Mouse (Mus musculus): ENCODE results near the gene Olfr789.

Gene Olfr789

DNA sequence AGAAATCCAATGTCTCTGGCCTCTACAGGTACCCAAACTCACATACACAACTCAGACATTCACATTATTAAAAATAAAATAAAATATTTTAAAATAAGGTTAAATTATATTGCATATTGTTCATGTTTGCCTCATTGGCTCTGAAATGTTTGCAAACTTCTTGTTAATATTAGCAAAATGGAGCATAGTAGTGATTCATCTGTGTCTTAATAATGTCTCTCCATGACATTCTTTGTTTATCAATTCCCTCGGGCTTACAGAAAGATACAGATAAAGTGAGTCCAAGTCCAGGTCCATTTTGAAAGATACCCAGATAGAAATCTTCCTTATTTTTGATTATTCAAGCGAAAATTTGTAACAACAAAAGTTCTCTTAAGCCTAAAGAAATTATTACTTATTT, at the start of gene Olfr789:
Gene Olfr789, plus strand, starts transcription at position 301 of the 400 bp plus-strand sequence.
- in situ Hi-C loops (cut with MboI), result no loop called here

DNA sequence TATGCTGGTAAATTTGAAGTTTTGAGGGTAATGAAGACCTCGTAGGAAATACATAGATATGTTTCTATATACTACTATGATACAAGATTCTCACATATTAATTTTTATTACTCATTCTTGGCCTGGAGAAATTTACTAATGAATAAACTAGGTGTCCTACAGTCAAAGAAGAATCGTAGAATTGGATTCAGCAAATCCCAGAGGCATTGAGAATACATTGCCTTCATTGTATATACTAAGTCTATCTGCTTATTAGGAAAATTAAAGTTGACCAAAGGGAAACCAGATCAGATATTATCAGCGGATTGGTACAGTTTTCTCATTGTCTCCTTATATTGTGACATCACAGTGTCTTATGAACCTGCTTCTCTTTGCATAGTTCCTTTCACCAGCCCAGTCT, 23.0 kb upstream of the Olfr789 start, which contains the start of gene Olfr787:
Gene Olfr787, plus strand, starts transcription at position 301 of the 400 bp plus-strand sequence.
- in situ Hi-C loops (cut with MboI), result no loop called here

DNA sequence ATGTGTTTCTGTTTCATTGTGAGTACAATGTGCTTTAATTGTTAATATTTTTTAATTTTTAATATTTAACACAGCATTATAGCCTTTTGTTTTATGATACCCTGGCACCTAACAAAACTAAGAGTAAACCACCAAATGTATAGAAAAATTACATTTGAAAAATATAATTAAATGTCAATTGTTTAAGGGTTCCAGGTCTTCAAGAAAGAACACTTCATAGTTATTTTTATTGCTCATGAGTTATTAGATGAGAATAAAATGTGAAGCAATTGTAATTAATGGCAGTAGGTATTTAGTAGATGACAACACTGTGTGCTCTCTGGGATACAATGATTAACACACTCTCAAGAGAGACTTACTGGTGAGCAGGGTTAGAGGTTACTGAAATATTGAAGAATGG, 13.9 kb upstream of the Olfr789 start, which contains the start of gene Olfr788:
Gene Olfr788, plus strand, starts transcription at position 301 of the 400 bp plus-strand sequence.
- in situ Hi-C loops (cut with MboI), result no loop called here

DNA sequence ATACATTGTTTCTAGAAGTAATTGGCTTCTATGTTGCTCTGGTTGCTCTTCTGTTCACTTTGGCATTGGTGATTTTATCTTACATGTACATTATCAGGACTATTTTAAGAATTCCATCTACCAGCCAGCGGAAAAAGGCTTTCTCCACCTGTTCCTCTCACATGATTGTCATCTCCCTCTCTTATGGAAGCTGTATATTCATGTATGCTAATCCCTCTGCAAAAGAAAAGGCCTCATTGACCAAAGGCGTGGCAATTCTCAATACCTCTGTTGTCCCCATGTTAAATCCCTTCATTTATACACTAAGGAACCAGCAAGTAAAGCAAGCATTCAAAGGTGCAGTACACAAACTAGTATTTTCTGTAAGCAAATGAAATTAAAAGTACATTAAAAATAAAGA, 11.3 kb upstream of the Olfr789 start:
- in situ Hi-C loops (cut with MboI), result no loop called here

DNA sequence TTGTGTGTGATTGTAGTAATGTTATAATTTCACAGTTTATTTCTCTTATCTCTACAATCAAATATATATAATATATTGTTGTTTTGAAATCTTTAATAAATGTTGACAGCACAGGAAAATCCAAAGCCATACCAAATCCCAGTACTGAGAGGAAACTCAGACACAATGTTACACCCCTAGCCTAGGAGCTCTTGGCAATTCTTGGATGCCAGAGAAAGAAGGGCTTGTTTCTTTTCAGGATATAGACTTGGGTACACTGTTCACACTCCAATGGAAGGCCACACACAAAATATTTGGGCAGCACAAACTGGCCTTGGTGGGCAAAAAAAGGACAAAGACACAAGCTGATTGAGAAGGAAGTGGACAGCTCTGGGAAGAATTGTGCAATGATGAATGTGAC, 10.8 kb upstream of the Olfr789 start:
- in situ Hi-C loops (cut with MboI), result no loop called here

DNA sequence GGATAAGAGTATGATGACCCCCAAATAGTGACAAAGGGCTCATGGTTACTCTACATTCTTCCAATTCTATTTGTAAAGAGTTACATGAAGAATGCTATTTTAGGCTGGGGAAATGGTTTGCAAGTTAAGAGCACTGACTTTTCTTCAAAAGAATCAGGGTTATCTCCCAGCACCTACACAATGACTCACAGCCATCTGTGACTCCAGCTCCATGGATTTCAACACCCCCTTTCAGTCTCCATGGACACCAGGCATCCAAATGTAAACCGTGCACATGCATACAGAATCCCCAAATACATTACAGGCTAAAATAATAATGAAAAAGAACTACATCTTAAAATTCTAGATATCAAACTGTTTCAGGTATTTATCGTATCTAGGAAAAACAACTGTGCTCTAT, 5.5 kb downstream of the Olfr789 start:
- in situ Hi-C loops (cut with MboI), result no loop called here

DNA sequence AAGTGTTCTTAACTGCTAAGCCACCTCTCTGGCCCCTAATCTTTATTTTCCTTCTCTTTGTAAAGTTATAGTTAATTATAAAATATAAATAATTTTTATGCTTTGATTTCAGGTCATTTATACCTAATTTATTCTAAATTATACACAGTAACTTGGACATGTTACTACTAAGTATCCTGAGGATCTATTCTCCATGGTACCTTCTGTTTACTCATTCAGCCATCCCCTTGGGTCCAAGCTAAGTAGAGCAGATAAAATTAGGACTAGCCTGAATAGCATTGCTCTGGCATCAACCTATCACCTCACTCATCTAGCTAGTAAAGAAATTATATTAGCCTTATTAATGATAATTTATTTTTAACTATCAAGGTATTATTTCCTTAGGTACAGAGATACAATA, 13.6 kb downstream of the Olfr789 start, which contains the start of gene Olfr790:
Gene Olfr790, plus strand, starts transcription at position 301 of the 400 bp plus-strand sequence.
- in situ Hi-C loops (cut with MboI), result no loop called here

DNA sequence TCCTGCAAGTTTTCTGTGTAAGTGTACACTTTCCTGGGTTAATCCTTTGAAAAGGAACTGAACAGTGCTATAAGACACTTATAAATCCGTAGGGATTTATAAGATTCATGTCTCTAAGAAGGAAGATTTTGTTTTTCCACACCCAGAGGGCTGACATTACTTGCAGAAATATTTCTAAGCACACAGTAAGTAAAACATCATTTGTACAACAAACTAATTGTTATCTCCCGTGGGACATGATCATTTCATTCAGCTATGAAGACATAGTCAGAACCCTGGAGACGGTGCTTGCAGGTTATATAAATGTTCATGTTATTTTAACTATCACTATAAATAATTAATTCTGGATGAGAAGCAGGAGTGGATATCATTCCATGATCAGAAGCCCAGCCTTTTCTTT, 36.9 kb downstream of the Olfr789 start, which contains the start of gene Olfr791:
Gene Olfr791, plus strand, starts transcription at position 301 of the 400 bp plus-strand sequence.
- in situ Hi-C loops (cut with MboI), result no loop called here

DNA sequence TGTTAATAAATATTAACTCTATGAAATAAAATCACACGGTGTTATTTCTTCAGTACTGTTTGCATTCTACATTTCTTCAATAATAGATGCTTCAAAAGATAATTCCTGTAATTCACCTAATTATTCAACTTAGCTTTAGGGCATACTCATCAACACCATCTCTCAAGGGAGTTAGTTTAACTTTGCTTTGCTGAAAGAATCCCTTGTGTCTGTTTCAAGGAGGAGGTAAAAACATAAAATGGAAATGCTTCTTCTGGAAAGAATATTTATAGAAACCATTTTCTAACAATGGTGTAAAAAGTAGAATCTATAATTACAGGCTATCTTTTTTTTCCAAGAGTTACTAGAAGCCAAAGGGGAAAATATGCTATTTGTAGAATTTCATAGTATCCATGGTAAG, 54.3 kb downstream of the Olfr789 start, which contains the start of gene Olfr792:
Gene Olfr792, plus strand, starts transcription at position 301 of the 400 bp plus-strand sequence.
- in situ Hi-C loops (cut with MboI), result no loop called here

All from mature B cell (primary cell).